Mouse (Mus musculus): ENCODE data around the gene Yars.

Yars gene

DNA sequence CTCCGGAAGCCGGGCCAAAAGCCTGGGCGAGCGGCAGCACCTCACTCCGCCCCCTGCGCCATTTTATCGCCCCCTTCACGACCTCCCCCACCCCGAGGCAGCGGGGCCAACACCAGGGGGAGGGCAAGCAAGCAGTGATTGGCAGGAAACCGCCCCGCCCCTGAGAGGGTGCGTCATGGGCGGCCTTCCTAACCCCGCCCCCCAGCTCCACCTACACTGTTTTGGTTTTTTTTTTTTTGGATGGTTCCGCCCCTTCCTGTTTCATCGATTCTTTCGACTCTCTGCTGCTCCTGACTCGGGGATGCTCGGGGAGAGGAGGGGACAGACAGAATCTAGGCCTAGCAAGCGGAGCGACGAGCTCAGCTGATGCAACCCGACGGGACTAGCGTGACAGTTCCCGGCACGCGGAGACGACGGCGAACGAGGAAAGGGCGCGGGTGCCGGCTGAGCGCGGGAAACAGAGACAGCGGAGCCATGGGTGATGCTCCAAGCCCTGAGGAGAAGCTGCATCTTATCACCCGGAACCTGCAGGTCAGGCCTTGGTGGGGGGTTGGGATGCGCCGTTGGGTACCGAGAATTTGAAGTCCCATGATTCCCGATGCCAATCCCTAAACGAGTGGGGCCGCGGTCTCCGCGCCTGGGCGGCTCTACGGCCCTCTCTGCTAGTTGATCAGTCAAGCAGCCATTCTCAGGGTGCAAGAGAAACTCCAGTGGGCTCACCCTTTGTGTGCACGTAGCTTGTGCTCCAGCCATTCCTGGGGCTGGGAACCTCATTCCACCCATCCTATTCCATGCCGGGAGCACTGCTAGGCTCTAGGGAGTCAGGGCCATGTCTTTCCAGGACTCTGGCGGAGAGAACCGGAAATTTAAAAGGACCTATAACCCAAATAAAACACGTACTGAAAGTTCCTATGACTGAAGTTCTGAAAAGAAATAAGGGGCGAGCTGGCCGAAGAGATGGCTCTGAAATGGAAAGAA, at the start of gene Yars, which contains the start of gene S100pbp:
Gene Yars (plus strand): TSS at position 219 of the 978 bp plus-strand sequence.
Gene S100pbp (minus strand): TSS at position 186 of the 978 bp plus-strand sequence.
- DNase-seq (ENCODE audit: low read depth, low spot score) = peak; percentile 95

DNA sequence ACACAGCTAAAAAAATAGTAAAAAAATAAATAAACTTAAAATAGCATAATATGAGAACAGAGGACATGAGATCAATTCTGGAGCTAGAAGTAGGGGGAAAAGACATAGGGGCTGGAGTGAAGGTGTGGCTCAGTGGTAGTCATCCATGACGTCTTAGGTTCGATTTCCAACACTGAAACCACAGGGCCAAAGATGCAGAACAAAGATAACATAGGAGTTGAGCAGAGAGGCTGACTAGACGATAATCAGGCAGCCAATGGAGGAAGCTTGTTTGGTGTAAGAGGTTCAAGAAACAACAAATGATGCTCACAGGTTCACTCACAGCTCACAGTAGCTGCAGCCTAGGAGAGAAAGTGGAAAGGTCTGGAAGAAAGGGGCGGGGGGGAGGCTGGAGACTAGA, 48.8 kb upstream of the Yars start:
- no peak for DNase-seq (ENCODE audit: low read depth, low spot score)

GRCm38 (mm10) chr4:129141560-129142438, 47.8 kb upstream of the Yars start:
- no peak for DNase-seq (ENCODE audit: low read depth, low spot score)

DNA sequence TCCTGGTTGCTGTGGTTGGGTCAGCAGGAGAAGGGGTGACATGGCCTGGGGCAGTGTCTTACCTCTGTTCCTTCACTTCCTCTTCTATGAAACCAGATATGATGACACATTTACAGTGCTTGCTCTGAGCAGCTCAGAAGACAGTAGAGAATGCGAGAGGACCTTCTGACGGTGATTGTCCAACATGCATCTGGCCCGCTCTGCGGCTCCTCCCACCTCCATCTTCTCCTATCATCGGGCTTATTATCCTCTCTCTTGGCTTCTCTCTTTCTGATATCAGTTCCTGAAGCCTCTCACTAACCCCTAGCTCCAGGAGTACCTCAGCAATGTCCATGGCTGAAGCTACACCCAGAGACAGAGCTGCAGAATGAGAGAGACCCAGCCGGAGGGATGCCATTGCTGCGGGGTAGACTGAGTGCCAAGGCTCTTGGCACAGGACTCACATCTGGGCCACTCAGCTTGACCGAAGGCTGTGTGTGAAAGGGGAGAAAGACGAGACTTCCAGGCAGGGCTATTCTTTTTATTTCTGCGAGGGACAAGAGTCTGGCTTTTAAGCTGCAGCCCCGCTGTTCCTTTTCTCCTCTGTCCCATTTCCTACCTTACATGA, 47.0 kb upstream of the Yars start:
- DNase-seq (ENCODE audit: low read depth, low spot score) = no peak

GRCm38 (mm10) chr4:129143509-129143908, 46.1 kb upstream of the Yars start:
- DNase-seq (ENCODE audit: low read depth, low spot score) = no peak

- no peak for DNase-seq (ENCODE audit: low read depth, low spot score)
Observed at GRCm38 (mm10) chr4:129144401-129145367, 44.9 kb upstream of the Yars start.

- no peak for DNase-seq (ENCODE audit: low read depth, low spot score)
Observed at GRCm38 (mm10) chr4:129145411-129145810, 44.1 kb upstream of the Yars start.

GRCm38 (mm10) chr4:129145943-129146342, 43.6 kb upstream of the Yars start:
- no peak for DNase-seq (ENCODE audit: low read depth, low spot score)

DNA sequence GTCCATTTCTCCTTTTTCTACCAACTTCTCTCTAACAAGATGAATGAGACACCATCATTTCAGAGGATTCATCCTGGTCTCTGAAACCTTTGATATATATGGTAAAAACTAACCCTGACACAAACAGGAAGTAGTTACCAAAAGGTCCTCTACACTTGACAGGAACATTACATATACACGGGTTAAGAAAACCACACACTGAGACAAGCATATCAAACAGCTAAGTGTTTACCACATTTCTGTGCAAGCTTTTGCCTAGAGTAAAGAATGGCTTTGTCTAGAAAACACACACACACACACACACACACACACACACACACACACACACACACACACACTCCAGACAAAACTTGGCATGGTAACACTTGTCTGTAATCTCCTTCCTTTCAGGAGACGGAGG, 43.2 kb upstream of the Yars start:
- no peak for DNase-seq (ENCODE audit: low read depth, low spot score)

DNA sequence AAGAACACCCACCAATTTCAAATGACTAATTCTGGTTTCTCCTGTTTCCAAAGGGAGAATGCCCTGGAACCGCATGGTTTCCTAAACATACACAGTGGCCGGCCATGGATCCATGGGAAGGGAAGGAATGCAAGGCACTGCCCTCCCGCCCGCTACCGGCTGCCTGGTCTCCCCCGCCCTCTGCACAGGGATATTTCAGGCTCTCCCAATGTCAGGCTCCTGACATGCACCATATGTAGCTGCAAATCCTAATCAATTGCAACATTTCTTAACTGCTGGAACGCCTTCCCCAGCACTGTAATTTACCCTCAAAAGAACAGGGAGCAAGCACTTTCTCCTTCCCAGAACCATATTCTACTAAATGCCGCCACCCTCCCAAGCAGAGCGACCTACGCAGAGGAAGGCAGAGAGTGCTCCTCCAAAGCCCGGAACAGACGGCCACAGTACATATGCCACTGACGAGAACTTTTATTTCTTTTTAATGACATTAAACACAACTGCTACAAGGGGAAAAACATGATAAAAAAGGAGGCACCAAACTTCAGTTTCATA, 41.9 kb upstream of the Yars start:
- DNase-seq (ENCODE audit: low read depth, low spot score) = no peak

- DNase-seq (ENCODE audit: low read depth, low spot score) = no peak
Observed at GRCm38 (mm10) chr4:129149321-129149720, 40.2 kb upstream of the Yars start.

GRCm38 (mm10) chr4:129151276-129151811, 38.2 kb upstream of the Yars start:
- DNase-seq (ENCODE audit: low read depth, low spot score) = no peak

DNA sequence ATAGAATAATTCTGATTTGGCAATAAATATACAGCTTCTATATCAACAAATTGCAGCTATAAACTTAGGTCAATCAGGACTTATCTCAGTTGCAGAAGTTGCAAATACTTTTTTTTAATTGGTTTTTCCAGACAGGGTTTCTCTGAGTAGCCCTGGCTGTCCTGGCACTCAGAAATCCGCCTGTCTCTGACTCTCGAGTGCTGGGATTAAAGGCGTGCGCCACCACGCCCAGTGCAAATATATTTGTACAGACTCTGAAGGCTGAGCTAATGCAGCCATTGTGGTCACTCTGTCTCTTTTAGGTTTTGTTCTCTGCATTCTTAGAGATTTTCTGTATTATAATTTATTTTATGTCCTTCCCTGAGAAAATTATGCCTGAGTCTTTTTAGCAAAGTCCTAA, 32.0 kb upstream of the Yars start:
- no peak for DNase-seq (ENCODE audit: low read depth, low spot score)

GRCm38 (mm10) chr4:129158549-129158948, 31.0 kb upstream of the Yars start:
- DNase-seq (ENCODE audit: low read depth, low spot score) = no peak

DNA sequence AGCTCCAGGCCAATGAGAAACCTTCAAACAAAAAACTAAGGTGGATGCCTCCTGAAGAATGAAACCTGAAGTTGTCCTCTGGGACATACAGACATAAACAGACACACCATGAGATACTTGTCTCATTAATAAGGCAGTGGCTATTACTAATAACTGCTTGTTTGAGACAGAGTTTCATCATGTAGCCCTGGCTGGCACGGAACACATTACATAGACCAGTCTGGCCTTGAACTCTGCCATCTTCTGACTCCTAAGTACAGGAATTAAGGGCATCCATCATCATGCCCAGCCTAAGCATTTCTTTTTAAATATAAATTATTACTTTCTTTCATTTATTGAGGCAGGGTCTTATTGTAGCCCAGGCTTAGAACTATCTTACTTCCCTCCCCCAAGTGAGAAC, 28.5 kb upstream of the Yars start:
- no peak for DNase-seq (ENCODE audit: low read depth, low spot score)

GRCm38 (mm10) chr4:129161581-129162255, 27.8 kb upstream of the Yars start:
- peak; percentile 18 for DNase-seq (ENCODE audit: low read depth, low spot score)

DNA sequence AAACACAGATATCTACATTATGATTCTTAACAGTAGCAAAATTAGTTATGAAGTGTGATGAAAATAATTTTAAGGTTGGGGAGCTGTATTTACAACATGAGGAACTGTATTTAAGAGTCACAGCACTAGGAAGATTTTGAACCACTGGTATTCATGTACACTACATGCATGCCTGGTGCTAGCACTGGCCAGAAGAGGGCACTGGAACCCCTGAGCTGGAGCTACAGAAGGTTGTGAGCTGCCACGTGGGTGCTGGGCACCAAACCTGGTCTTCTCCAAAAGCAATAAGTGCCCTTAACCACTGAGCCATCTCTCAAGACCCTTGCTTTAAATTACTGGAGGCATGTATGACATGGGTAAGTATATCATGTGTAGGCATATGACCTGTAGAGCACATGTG, 17.0 kb upstream of the Yars start:
- DNase-seq (ENCODE audit: low read depth, low spot score) = no peak

DNA sequence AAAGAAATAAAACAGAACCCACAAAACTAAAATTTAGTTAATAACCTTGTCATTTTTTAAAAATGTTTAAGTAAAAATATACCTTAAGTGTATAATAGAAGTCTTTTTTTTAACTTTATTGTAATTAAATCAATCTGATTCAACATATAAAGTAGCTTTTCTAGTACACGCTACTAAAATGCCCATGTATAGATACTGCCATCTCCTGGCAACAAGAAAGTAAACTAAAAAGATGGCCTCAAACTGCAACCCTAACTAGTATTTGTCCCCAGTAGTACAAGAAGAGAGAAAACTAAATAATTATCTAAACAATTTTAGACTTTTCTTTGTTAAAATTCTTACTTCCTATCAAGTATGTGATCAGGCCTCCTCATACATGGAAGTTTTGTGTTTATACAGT, 10.0 kb upstream of the Yars start:
- DNase-seq (ENCODE audit: low read depth, low spot score) = no peak

DNA sequence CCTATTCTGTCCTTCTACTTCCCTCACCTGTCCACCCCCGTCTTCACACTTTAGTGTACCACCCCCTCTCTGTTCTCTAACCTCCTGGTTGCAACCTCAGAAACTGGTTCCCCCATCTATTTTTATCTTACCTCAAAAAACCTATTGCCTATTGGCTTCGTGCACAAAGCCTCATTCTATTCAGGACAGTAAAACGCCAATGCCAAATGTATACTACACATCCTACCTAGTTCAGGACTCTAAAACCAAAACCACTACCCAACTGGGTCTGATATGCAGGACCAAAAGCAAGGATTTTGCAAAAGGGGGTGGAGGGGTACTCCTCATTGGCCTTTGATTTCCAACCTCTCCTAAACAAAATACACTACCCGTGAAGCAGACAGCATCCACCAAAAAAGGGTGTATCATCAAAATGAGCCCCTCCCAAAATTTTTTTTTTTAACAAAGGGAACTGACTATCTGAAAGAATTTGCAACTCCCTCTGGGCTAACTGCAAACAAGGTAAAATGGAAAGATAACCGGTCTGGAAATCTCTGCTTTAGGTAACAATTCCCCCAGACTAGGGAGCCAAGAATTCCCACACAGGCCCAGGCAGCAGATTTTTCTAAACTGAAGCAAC, 1.4 kb upstream of the Yars start:
- DNase-seq (ENCODE audit: low read depth, low spot score) = no peak

All from WW6 (cell line).